Mouse (Mus musculus) liver, adult 2 months (tissue): Measurements from ENCODE around the gene Cryzl1.

Source experiments
- CTCF ChIP-seq: fragments of 200-500 bp; IDR thresholded peaks from 2 replicates; pipeline ENCODE4 v1.5.1; 2011; ENCODE audit warnings: low read depth, low read length, control low read depth
- POLR2A ChIP-seq: fragments of 200-500 bp; IDR thresholded peaks from 2 replicates; pipeline ENCODE4 v1.6.1; 2011; ENCODE audit warnings: low read length, control low read depth; ENCODE audit not compliant: insufficient read depth; ENCODE audit errors: extremely low read depth

DNA sequence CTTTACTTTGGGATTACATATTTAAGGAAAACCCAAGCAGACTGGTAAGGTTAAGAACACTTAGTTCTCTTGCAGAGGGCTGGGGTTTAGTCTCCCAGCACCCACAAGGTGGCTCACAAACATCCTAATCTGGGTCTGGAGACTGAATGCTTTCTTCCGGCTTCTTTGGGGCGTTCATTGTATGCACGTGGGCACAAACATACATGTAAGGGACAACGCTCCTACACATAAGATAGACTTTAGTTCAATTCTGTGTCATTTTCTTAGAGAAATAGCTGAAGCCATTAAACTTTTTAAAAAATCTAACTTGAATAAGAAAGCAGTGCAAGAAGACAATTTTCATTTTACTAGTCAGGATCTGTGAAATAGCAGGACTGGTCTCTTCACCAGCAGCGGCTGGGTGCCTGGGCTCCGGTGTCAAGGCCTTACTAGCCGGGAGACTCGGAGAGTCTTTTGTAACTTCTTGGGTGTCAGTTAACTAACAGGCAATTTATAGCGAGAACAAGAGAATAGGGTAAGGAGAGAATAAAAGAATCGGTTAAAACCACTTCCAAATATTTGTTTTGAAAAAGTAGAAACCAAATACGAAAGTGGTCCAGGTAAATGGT is 82.7 kb downstream of the Cryzl1 start:
- TF ChIP-seq CTCF (no peak), POLR2A (no peak)
